Mouse (Mus musculus) gastrocnemius, adult 18-20 months (tissue): ENCODE measurements around the gene Rbm8a. TPM values are rescaled to one million over a fixed set of nuclear protein-coding genes. Genes with fewer than 3 reads are reported as not detected.

Experiments used
- DNase-seq: peaks from one replicate; pipeline ENCODE4 v3.0.0; 2021; ENCODE audit warnings: low spot score
- total RNA-seq, 2 experiments: library from RNA; stranded (reverse); gene quantifications; 2 replicates each; pipeline ENCODE4 v1.2.3; 2021

The Rbm8a gene
- total RNA-seq, 2 experiments from 2014 or later = 24.4 to 33.3 TPM

DNA sequence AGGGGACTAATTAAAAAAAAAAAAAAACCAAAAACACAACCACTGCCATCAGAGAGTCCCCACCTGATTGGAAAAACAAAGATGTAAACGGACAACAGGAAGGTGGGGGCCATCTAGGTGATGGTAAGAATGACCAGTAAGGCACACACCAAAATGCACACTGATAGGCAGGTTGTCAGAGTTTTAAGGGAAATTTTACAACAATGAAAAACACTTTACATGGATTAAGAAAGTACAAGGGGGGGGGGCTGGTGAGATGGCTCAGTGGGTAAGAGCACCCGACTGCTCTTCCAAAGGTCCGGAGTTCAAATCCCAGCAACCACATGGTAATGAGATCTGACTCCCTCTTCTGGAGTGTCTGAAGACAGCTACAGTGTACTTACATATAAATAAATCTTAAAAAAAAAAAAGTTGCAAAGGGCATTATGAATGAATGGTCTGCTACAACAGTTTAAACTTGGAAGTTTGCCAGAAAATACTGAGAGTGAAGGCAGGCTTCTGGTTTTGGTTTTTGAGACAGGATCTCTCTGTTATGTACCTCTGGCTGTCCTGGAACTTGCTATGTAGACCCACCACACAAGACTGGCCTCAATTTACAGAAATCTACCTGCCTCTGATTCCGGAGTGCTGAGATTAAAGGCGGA, 38.8 kb downstream of the Rbm8a start:
- DNase-seq = no peak

DNA sequence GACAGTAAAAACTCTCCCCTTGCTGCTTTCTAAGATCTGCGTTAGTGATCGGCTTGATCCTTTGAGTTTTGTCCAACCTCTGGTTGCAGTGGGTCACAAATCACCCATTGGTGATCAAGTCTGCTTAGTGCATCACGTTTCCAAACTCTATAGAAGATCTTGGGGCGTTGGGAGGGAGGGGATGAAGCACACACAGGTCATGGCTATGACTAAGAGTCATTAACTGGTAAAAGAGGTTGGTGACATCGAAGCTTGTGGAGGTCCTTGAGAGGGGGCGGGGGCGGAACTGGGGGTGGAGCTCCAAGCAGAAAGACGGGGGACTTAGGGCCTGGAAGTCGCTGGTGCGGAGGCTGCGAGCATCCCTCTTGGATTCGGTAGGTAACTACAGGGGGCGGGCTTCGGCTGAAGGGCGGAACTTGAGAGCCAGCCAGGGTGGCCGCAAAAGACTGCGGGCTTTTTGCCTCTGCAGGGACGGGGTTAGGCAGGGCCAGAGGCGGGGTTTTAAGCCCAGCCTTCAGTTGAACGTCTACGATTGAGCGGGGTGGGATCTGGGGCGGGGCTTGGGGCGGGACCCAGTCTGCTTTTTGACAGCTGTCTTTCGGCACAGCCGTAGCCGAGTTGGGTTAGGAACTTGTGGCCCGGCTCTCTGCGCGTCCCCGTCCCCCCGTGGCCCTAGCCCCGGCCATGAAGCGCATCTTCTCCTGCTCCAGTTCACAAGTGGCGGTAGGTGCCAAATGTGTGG, 40.2 kb downstream of the Rbm8a start, which contains the start of gene Ankrd35:
Gene Ankrd35 (plus strand): TSS at position 405 of the 742 bp plus-strand sequence.
- peak; percentile 76 for DNase-seq

DNA sequence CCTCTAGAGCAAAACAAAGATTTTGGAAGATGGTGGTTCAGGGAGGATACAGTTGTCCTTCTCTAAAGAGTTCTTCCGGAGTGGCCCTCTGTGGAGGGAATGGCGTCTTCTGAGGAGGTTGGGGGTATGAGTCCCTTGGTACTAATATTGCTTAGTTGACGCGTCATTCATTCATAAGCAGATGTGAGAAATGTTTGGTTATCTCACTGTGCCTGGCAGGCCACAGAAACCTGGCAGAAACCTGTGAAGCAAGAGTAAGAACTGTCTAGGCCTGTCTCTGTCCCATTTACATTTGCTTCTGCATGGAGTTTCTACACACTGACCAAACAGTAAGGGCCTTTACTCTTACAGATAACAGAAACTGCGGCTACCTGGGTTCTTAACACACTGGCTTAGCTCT, 41.8 kb downstream of the Rbm8a start:
- no peak for DNase-seq

DNA sequence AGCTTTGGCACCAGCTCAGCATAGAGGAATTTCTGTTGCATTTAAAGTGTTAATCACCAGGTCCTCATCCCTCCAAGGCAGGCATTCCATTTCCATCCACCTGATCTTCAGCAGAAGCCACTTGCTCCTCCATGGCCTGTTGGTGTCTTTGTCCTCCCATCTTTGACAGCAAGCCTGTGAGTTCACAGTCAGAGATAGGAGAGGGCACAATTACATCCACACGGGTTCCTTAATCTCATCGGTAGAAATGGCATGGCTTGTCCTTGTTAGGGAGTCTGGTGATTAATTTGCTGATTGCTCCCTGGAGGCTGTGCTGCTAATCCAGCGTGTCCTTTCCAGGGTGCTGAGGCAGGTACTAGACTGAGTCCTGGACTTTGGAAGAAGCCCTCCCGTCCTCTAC, 43.8 kb downstream of the Rbm8a start:
- DNase-seq = no peak

DNA sequence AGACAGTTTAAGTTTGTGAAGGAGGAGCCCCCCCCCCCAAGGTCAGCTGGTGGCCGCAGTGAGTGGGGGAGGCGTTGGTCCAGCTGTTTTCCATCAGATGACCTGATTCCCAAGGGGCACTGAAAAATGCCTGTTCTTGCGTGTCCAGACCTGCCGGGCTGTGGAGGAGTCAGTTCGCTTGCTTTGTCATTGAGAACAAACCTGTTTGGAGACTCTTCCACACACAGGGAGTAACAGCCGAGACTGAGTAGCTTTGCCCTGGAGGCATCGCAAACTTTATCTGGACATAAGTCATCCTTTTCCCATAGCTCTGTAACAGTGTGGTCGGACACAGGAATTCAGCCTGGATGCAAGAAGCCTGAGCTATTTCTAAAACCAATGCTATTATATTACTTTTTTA, 44.7 kb downstream of the Rbm8a start:
- DNase-seq = no peak

DNA sequence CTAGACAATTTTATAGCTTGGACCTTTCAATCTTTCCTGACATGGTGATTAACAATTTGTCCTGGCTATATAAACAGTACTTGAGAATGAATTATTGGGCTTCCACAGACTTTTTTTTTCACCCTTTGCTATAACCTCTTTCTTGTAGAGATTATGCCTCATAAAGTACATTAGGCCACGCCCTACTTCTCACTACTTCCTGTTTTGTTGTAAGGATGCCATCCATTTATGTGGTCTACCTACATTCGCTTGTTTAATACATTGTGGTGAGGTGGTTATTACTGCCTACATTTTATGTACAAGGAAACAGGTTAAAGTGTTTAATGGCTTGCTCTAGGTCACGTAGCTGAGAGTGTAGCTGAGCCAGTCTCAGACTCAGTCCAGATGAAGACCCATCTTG, 45.4 kb downstream of the Rbm8a start:
- no peak for DNase-seq

DNA sequence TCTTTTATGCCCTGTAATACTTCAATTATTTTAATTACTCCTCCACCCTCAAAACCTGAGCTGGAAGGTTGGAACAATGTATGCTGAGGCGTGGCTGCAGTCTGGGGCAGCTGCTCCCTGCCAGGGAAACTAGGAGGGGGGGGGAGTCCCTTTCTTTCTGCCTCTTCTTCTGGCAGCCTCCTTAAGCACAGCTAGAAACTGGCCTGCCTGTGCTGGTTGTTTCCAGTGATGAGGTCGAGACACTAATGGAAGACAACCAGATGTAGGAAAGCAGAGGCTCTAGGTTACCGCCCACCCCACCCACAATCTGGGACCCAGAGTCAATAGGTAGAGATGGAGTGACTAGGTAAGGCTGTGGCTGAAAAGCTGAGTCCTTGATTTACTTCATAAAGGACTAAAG, 46.0 kb downstream of the Rbm8a start:
- no peak for DNase-seq

DNA sequence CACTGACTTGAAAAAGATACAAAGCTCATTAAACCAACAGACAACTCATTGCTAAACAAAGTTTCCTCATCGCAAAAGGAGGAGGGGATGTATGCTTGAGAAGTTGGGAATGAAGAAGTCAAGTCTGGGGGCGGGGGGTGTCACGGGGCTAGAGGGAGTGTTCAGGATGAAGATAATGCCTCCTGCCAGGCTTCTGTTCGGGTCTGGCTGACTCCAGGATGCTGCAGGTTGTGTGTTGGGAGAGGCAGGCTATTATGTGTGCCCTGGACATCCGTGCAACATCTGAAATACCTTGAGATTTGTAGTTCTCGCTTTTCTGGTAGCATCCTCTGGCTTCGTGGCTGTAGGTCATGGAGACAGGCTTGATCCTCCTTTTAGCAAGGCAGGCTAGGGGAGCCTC, 48.7 kb downstream of the Rbm8a start:
- DNase-seq = no peak

DNA sequence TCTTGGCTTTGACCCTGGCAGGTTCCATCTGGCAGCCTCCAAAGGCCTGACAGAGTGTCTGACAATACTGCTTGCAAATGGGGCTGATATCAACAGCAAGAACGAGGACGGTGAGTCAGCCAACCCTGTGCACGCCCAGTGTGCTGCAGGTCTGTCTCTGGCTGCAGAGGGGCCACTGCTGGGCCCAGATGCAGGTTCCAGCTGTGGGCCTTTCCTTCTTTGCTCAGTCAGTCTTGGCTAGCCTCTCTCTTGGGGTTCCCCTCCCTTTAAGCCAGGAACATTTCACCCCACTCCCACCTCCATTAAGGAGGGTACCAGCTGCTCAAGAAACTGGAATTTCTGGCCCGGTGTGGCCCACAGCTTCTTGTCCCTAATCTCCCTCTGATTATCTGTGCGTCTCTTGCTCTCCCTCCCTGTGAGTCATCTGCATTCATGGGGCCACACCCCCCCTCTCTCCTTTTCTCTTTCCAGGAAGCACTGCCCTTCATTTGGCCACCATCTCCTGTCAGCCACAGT, 49.5 kb downstream of the Rbm8a start:
- no peak for DNase-seq

DNA sequence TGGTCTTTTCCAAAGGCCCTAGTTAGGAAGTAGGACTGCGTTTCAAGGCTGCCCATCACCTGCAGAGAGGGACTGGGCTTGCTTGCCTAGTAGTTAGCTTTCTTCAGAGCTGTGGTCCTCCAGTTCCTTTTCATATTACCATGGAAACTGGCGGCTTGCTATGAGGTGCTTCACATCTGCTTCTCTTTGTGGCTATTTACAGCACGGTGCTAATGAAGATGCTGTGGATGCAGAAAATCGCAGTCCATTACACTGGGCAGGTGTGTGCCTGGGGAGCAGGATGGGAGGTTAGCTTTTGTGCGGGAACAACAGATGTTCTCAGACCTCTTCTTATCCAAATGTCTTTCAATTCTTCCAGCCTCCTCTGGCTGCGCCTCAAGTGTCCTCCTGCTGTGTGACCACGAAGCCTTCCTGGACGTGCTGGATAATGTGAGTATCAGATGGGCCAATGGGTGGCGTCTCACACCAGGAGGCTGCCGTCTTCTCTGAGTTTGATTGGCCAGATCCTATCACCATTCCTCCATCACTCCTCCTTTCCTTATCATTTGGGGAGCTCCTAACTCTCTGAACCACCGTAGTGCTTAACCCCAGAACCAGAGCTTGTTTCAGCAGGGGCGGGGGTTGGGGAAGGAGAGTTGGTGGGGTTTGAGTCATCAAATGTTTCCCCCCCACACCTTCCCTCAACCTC, 50.7 kb downstream of the Rbm8a start:
- DNase-seq = no peak

Other genes with a start within 250 kb of the Rbm8a start
- not detected for gene BC107364, start 177.6 kb upstream of the Rbm8a start, total RNA-seq
- gene Hfe2, start 104.8 kb upstream of the Rbm8a start, total RNA-seq = 100 to 1,000 TPM; 622 to 636 TPM
- gene Txnip, start 72.0 kb upstream of the Rbm8a start, total RNA-seq = 100 to 1,000 TPM; 344 to 646 TPM
- 1 to 10 TPM; 1.2 to 2.0 TPM for gene Gm16253, start 52.9 kb upstream of the Rbm8a start, total RNA-seq
- 10 to 100 TPM; 44.0 to 56.1 TPM for gene Polr3gl, start 35.8 kb upstream of the Rbm8a start, total RNA-seq
- gene Ankrd34a, start 33.3 kb upstream of the Rbm8a start, total RNA-seq = 1 to 10 TPM; 1.0 to 1.7 TPM
- 1 to 10 TPM; 4.2 to 7.6 TPM for gene Lix1l, start 28.8 kb upstream of the Rbm8a start, total RNA-seq
- 10 to 100 TPM; 27.9 to 28.6 TPM for gene Pex11b, start 5.4 kb downstream of the Rbm8a start, total RNA-seq
- gene Gm42957, start 5.5 kb downstream of the Rbm8a start, total RNA-seq = under 1 TPM in 1 of 2 experiments, not detected in 1; 0.07 TPM
- gene Itga10, start 15.7 kb downstream of the Rbm8a start, total RNA-seq = under 1 TPM; 0.34 to 0.74 TPM
- under 1 TPM; 0.18 to 0.31 TPM for gene Ankrd35, start 40.2 kb downstream of the Rbm8a start, total RNA-seq
- 1 to 10 TPM; 6.1 to 7.5 TPM for gene Pias3, start 66.5 kb downstream of the Rbm8a start, total RNA-seq
- gene Nudt17, start 78.6 kb downstream of the Rbm8a start, total RNA-seq = under 1 TPM; 0.50 to 0.76 TPM
- gene Polr3c, start 97.7 kb downstream of the Rbm8a start, total RNA-seq = 10 to 100 TPM; 21.0 to 22.4 TPM
- 100 to 1,000 TPM in 1 of 2 experiments, 10 to 100 TPM in 1; 55.7 to 103 TPM for gene Rnf115, start 97.7 kb downstream of the Rbm8a start, total RNA-seq
- gene Pdzk1, start 199.4 kb downstream of the Rbm8a start, total RNA-seq = under 1 TPM in 1 of 2 experiments, not detected in 1; 0.18 TPM
- gene Cd160, start 199.4 kb downstream of the Rbm8a start, total RNA-seq = not detected